Mouse (Mus musculus) stomach, adult 2 months (tissue): Measurements from ENCODE around the gene Acbd3. TPM values are rescaled to one million over a fixed set of nuclear protein-coding genes. Genes with fewer than 3 reads are reported as not detected.

Experiments used
- polyA plus RNA-seq: library from polyadenylated mRNA; depleted of rRNA; stranded (reverse); fragments of >200 nt; gene quantifications from 2 replicates; pipeline ENCODE4 v1.2.3, GENCODE M21; 2012; rRNA removed

Acbd3 gene
- polyA plus RNA-seq, result 4.7 and 5.1 TPM in 2 replicates

GRCm38 (mm10) chr1:180725704-180726179 is at the start of gene Acbd3:
Acbd3 (plus strand) TSS chr1:180726043.

GRCm38 (mm10) chr1:180696626-180697352 is 29.1 kb upstream of the Acbd3 start, which contains the start of gene Mixl1:
Mixl1 (minus strand) TSS chr1:180697034.

Other genes starting within 250 kb of the Acbd3 start
- 18.1 and 45.3 TPM in 2 replicates for gene Stum, start 242.5 kb upstream of the Acbd3 start, polyA plus RNA-seq
- gene Parp1, start 157.1 kb upstream of the Acbd3 start, polyA plus RNA-seq, result 4.6 and 4.8 TPM in 2 replicates
- 0.66 and 0.68 TPM in 2 replicates for gene Lin9, start 84.9 kb upstream of the Acbd3 start, polyA plus RNA-seq
- not detected in 2 replicates for gene Mixl1, start 29.0 kb upstream of the Acbd3 start, polyA plus RNA-seq
- gene H3f3a, start 87.9 kb downstream of the Acbd3 start, polyA plus RNA-seq, result 38.2 and 53.7 TPM in 2 replicates
- 1.6 and 2.4 TPM in 2 replicates for gene Sde2, start 125.1 kb downstream of the Acbd3 start, polyA plus RNA-seq
- not detected in 2 replicates for gene Lefty2, start 167.1 kb downstream of the Acbd3 start, polyA plus RNA-seq
- gene Pycr2, start 178.2 kb downstream of the Acbd3 start, polyA plus RNA-seq, result 32.6 and 43.3 TPM in 2 replicates
- 7.7 and 8.0 TPM in 2 replicates for gene Lefty1, start 209.0 kb downstream of the Acbd3 start, polyA plus RNA-seq
- gene Tmem63a, start 216.3 kb downstream of the Acbd3 start, polyA plus RNA-seq, result 92.4 and 94.7 TPM in 2 replicates